Mouse (Mus musculus) cerebellum, adult 2 months (tissue): ENCODE data around the gene Erich6b.

ENCODE experiments used
- CTCF ChIP-seq: fragments of 200-500 bp; IDR thresholded peaks from 2 replicates; pipeline ENCODE4 v1.5.1; 2011; ENCODE audit warnings: low read depth, mild to moderate bottlenecking, control low read depth, low read length, moderate library complexity, borderline replicate concordance; ENCODE audit not compliant: insufficient read depth
- POLR2A ChIP-seq: fragments of 200-500 bp; IDR thresholded peaks from 2 replicates; pipeline ENCODE4 v1.6.1; 2011; ENCODE audit warnings: low read length, control low read depth, borderline replicate concordance; ENCODE audit not compliant: insufficient read depth

DNA sequence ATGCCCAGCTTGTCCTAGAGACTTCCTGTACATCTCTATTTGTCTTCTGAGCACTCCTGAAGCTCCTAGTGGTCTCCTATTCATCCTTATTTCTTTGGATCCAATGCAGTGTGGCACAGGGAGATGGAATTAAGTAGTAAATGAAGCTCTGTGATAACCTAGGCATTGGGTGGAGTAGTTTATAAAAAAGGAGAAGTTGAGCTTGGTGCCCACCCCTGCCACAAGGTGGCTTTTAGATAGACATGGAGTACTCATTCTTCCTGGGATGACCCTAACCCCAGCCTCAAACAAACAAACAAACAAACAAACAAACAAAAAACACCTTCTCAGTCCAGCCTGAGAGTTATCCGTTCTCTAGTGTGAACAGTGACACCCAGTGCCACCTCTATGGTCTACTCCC lies 55.9 kb downstream of the Erich6b start:
- TF ChIP-seq CTCF (no peak), POLR2A (no peak)
